ENCODE assay signal across 9 mouse cellular contexts in genomic region chr9:44494261-44494862, GRCm38 (mm10). TPM values are rescaled to one million over a fixed set of nuclear protein-coding genes. Genes with fewer than 3 reads are reported as not detected.
A peak's percentile ranks its signal among the peaks of the same experiment; 100 is the strongest.
DNase-seq lines count a peak whose midpoint lies in the region; ATAC-seq and TF ChIP-seq lines count a peak whose summit lies in the region.
"Had no signal": no experiment of that assay in that cellular context is flagged by ENCODE, and none has a peak within 500 bp of the region (broad histone marks: within the 10 kb centered on the region; RNA-seq: fewer than 3 reads in every experiment).

No protein-coding gene starts in this region.

- peak overlapping the region; percentile 21; the same call in 1 of the 2 replicates for H3K4me3 ChIP-seq in left cerebral cortex, adult 2 months
- no peak overlapping the region for H3K4me3 ChIP-seq in forebrain, embryonic 13.5 days
- H3K4me3 ChIP-seq in intestine, embryonic 15.5 days (replicated peaks) = no peak overlapping the region

- intact Hi-C loops in left cerebral cortex, adult 2 months (cut with DNase I) = no loop called here

- TF ChIP-seq CTCF in left cerebral cortex, adult 2 months (IDR thresholded peaks at IDR 0.05) = no peak

- H3K27me3 ChIP-seq in forebrain, embryonic 13.5 days = no peaks in the 10 kb centered on the region
- no peaks in the 10 kb centered on the region for H3K27me3 ChIP-seq in intestine, embryonic 15.5 days (replicated peaks)

- peak overlapping the region; percentile 43 for H3K4me2 ChIP-seq in forebrain, embryonic 13.5 days
- H3K4me2 ChIP-seq in intestine, embryonic 15.5 days (replicated peaks) = peak overlapping the region; percentile 15; the same call in 1 of the 2 replicates

- peaks cover 3% of the 10 kb centered on the region; the same call in 1 of the 2 replicates for H3K36me3 ChIP-seq in forebrain, embryonic 13.5 days (ENCODE audit: poor library complexity, severe bottlenecking)
- 0 out of 2 replicates have a peak, but pooled peaks cover 4% of the 10 kb centered on the region for H3K36me3 ChIP-seq in intestine, embryonic 15.5 days

- DNase-seq in left cerebral cortex, adult 2 months (ENCODE audit: extremely low spot score in 1 of 2, low spot score in 2 of 2) = no peak
- no peak for DNase-seq in left cerebral cortex, adult 9 months (ENCODE audit: low spot score in 2 of 2)
- DNase-seq in adrenal gland, postnatal 10 days = peak; percentile 44
- peak; percentile 69 to 72 for DNase-seq in thymus, postnatal 10 days (ENCODE audit: low spot score in 2 of 2)
- DNase-seq in layer of hippocampus, adult 8-10 months (ENCODE audit: low spot score in 2 of 2) = no peak

- peak overlapping the region; percentile 85 for H3K27ac ChIP-seq in left cerebral cortex, adult 2 months
- peak overlapping the region; percentile 59 for H3K27ac ChIP-seq in forebrain, embryonic 13.5 days
- peak overlapping the region; percentile 32 for H3K27ac ChIP-seq in intestine, embryonic 15.5 days

- H3K4me1 ChIP-seq in forebrain, embryonic 13.5 days = peaks cover 90% of the 10 kb centered on the region
- H3K4me1 ChIP-seq in intestine, embryonic 15.5 days (replicated peaks) = peaks cover 94% of the 10 kb centered on the region

- no peaks in the 10 kb centered on the region for H3K9me3 ChIP-seq in forebrain, embryonic 13.5 days (replicated peaks)
- H3K9me3 ChIP-seq in intestine, embryonic 15.5 days = no peaks in the 10 kb centered on the region

- no peak for ATAC-seq in forebrain, embryonic 13.5 days
- no peak for ATAC-seq in intestine, embryonic 15.5 days
- ATAC-seq in megakaryocyte, adult 5-6 weeks (ENCODE audit: poor library complexity, severe bottlenecking) = 0 out of 2 replicates have a peak, but pooled peaks have one; percentile 28

- WGBS in forebrain, embryonic 13.5 days = 8% methylated on average over 11 of the region's 11 CpGs
- WGBS in intestine, embryonic 15.5 days = 24% methylated on average over 11 of the region's 11 CpGs

- peak overlapping the region; percentile 43 for H3K9ac ChIP-seq in forebrain, embryonic 13.5 days
- H3K9ac ChIP-seq in intestine, embryonic 15.5 days = peak overlapping the region; percentile 16; the same call in 1 of the 2 replicates

RNA-seq across cellular contexts. Expression of gene Bcl9l, which starts 11.7 kb away (rescaled TPM):
- 10 to 100 TPM; 58.6 to 63.4 TPM for total RNA-seq in left cerebral cortex, adult 2 months (2021)
- total RNA-seq in adrenal gland, postnatal 10 days (2021) = 10 to 100 TPM; 64.6 to 72.6 TPM
- 8.6 and 9.1 TPM in 2 replicates for polyA plus RNA-seq in forebrain, embryonic 13.5 days (2015; fragmentation: Nextera tagmentation; extraction: Ambion mirVana)
- 7.5 and 7.8 TPM in 2 replicates for polyA plus RNA-seq in intestine, embryonic 15.5 days (2015; fragmentation: Nextera tagmentation; extraction: Ambion mirVana)
- 6.0 TPM in 2 replicates for total RNA-seq in megakaryocyte, adult 5-6 weeks (2015)
- total RNA-seq in megakaryocyte, adult 5-6 weeks (2017) = 2.6 and 3.0 TPM in 2 replicates
- 10 to 100 TPM; 61.8 to 68.3 (median 64.9) TPM for total RNA-seq in layer of hippocampus, adult 8-10 months (2022)

RNA-seq across cellular contexts. Expression of gene Upk2, which starts 39.6 kb away (rescaled TPM):
- not detected for total RNA-seq in left cerebral cortex, adult 2 months (2021)
- not detected for total RNA-seq in adrenal gland, postnatal 10 days (2021)
- polyA plus RNA-seq in forebrain, embryonic 13.5 days (2015; fragmentation: Nextera tagmentation; extraction: Ambion mirVana) = not detected in 2 replicates
- polyA plus RNA-seq in intestine, embryonic 15.5 days (2015; fragmentation: Nextera tagmentation; extraction: Ambion mirVana) = 1.2 TPM in 2 replicates
- not detected in 2 replicates for total RNA-seq in megakaryocyte, adult 5-6 weeks (2015)
- not detected in 2 replicates for total RNA-seq in megakaryocyte, adult 5-6 weeks (2017)
- not detected for total RNA-seq in layer of hippocampus, adult 8-10 months (2022)

RNA-seq across cellular contexts. Expression of gene Foxr1, which starts 53.4 kb away (rescaled TPM):
- not detected for total RNA-seq in left cerebral cortex, adult 2 months (2021)
- total RNA-seq in adrenal gland, postnatal 10 days (2021) = not detected
- not detected in 2 replicates for polyA plus RNA-seq in forebrain, embryonic 13.5 days (2015; fragmentation: Nextera tagmentation; extraction: Ambion mirVana)
- not detected in 2 replicates for polyA plus RNA-seq in intestine, embryonic 15.5 days (2015; fragmentation: Nextera tagmentation; extraction: Ambion mirVana)
- total RNA-seq in megakaryocyte, adult 5-6 weeks (2015) = not detected in 2 replicates
- not detected in 2 replicates for total RNA-seq in megakaryocyte, adult 5-6 weeks (2017)
- not detected for total RNA-seq in layer of hippocampus, adult 8-10 months (2022)
- polyA plus RNA-seq: neural tube, embryonic 11.5 days had no signal

Comparison
In these comparisons a context has a peak if more than half of its experiments do, and no peak if none do; other contexts are left out.
1. DNase-seq: peak in adrenal gland, postnatal 10 days (single experiment) and thymus, postnatal 10 days (2 of 2); none in left cerebral cortex, adult 2 months (0 of 2), left cerebral cortex, adult 9 months (0 of 2) and layer of hippocampus, adult 8-10 months (0 of 2).
2. H3K27ac ChIP-seq: peak in every context shown above with its lines; median percentile 85 in left cerebral cortex, adult 2 months; 59 in forebrain, embryonic 13.5 days; 32 in intestine, embryonic 15.5 days.
3. RNA of gene Bcl9l, which starts 11.7 kb away (total RNA-seq): 64.6 to 72.6 TPM in adrenal gland, postnatal 10 days, 61.8 to 68.3 TPM in layer of hippocampus, adult 8-10 months and 58.6 to 63.4 TPM in left cerebral cortex, adult 2 months; 2.6 to 6.0 TPM in megakaryocyte, adult 5-6 weeks; every median in the first group is over 4 times any median in the second.